Mouse (Mus musculus): ENCODE measurements around the gene Frmpd1. TPM values are rescaled to one million over a fixed set of nuclear protein-coding genes. Genes with fewer than 3 reads are reported as not detected.

Gene Frmpd1
- polyA plus RNA-seq (2017; shearing (Covaris generic)) = not detected

DNA sequence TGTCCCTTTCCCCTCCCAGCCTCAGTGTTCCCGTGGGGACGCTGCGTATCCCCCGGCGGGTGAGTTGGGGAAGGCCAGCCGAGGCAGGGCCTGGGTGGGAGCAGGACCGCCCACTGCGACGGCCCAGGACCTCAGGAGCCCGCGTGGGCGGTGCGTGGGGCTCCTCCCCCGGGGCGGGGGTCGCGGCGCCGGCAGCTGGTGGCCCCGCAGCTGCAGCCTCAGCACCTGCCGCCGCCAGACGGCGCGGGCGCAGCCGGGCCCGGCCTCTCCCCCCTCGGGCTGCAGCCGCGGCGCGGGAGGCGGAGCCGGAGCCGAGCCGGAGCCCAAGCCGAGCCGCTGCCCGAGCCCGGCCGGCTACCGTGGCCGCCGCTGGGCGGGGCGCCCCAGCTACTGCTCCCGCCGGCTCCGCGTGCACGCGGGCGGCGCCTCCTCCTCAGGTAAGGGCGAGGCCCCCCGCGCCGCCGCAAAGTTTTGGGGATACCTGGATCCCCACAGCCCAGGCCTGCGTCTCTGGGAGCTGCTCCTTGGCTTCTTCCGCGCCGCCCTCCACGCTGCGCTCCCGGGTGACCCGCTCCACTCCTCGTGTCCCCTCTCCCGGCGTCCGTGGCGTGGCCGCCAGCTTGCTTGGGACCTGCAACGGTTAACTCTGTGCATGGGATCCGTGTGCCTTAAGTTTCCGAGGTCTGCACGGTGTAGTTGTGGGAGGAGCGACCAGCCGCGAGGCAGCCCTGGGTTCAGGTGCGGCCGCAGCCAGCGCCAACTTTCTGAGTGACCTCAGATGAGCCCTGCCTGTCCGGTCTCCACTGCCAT is at the start of gene Frmpd1:
Gene Frmpd1 (plus strand): TSS at position 355 of the 810 bp plus-strand sequence.
- ATAC-seq = no peak

GRCm38 (mm10) chr4:45137636-45138035 is 47.0 kb upstream of the Frmpd1 start:
- no peak for ATAC-seq

- no peak for ATAC-seq
Measured at GRCm38 (mm10) chr4:45141835-45142234, 42.8 kb upstream of the Frmpd1 start.

GRCm38 (mm10) chr4:45142411-45142810 is 42.3 kb upstream of the Frmpd1 start:
- ATAC-seq = no peak

- no peak for ATAC-seq
Measured at GRCm38 (mm10) chr4:45143005-45143404, 41.7 kb upstream of the Frmpd1 start.

DNA sequence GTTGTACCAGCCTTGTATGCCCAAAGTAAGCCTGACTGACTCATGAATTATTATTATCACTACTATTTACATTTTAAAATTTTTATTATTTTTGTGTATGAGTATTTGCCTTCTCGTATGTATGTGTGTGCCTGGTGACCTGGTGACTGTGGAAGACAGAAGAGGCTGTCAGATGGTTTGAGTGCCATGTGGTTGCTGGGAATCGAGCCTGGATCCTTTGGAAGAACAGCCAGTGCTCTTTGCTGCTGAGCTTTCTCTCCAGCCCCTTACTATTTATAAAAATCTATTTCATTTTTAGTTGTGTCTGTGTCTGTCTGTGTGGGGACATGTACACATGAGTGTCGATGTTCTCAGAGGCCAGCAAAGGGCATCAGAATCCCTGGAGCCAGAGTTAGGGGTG is 28.2 kb upstream of the Frmpd1 start:
- ATAC-seq = no peak

GRCm38 (mm10) chr4:45158608-45159007 is 26.1 kb upstream of the Frmpd1 start:
- ATAC-seq = no peak

- ATAC-seq = no peak
Measured at GRCm38 (mm10) chr4:45160773-45161172, 23.9 kb upstream of the Frmpd1 start.

DNA sequence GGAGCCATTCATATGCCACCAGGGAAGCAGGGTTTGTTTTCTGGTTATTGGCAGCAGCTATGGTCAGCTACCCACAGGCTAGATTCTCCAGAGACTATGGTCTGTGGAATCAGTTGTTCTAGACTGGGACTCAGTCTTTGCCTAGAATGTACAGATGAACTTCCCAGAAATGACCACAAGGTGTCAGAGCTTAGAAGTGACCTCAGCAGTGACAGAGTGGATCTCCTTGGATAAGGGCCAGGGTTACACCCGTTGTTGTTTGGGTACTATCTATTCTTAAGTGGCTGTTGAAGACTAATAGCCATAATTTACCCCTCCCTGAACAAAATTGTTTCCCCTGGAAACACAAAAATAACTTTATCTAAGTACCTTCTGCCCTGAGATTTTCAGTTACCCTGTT is 21.0 kb upstream of the Frmpd1 start:
- no peak for ATAC-seq

GRCm38 (mm10) chr4:45165477-45165876 is 19.2 kb upstream of the Frmpd1 start:
- no peak for ATAC-seq

- ATAC-seq = no peak
Measured at GRCm38 (mm10) chr4:45165955-45166354, 18.7 kb upstream of the Frmpd1 start.

DNA sequence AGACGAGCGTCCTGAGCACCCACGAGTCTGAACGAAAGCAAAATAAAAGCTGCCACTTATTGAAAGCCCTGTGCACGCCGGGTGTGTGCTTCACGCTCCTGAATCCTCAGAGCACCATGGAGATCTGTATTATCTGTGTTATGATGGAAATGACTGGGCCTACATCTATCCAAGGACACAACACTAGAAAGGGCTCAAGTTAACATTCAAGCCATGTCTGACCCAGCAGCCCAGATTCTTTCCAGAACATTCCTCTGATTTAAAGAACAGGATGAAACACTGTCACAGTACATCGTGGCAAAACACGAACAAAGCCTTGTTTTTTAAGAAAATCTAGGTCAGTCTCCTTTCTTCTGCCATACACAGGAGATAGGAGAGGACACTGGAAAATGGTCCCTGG is 13.3 kb upstream of the Frmpd1 start:
- ATAC-seq = no peak

DNA sequence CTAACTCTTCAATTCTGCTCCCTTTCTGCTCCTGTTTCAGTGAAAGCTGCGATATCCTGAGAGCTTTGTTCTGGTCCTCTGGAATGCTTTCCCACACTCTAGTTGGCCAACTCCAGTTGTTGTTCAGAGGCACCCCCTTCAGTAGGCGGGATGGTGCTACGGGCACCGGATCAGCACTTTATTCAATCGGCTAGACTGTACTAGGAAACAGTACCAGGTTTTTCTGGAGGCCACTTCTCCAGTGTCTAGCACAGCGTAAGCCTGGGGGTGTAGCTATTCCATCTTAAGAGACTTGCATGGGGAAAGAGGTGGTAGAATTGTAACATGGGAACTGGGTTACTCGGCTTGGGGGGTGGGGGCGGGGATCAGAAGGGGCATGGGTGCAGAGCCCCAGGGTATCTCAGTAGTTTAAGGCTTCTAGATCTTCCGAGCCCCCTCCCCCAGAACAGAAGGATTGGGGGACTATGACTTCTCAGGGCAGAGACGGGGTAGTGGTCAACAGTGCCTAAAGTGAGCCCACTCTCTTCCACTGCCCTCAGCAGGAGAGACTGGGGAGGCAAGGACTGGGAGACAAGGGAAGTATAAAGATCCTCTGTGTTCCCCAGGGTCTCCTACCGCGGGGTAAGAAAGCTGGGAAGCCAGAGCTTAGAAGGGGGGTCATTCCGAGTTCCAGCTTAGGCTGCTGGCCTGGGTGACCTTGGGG is 706 bp upstream of the Frmpd1 start:
- no peak for ATAC-seq

- no peak for ATAC-seq
Measured at GRCm38 (mm10) chr4:45185331-45185669, 625 bp downstream of the Frmpd1 start.

GRCm38 (mm10) chr4:45198296-45198695 is 13.6 kb downstream of the Frmpd1 start:
- ATAC-seq = no peak

DNA sequence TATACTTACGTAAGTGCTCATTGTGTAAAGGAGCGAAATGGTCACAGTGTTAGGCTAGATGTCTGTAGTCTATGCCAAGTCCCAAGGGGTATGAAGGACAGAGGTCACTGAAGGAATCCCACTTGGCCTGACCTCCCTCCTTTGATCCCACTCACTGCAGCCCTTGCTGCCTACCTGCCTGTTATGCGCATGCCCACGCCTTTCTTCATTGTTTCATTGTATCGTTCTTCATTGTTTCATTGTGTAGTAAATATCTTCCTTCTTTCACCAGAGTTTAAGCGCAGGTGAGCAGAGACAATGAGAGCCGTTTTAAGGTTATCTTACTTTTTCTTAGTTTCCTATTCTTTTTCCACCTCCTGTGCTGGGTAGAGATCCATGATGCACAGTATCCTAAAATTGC is 18.6 kb downstream of the Frmpd1 start:
- no peak for ATAC-seq

DNA sequence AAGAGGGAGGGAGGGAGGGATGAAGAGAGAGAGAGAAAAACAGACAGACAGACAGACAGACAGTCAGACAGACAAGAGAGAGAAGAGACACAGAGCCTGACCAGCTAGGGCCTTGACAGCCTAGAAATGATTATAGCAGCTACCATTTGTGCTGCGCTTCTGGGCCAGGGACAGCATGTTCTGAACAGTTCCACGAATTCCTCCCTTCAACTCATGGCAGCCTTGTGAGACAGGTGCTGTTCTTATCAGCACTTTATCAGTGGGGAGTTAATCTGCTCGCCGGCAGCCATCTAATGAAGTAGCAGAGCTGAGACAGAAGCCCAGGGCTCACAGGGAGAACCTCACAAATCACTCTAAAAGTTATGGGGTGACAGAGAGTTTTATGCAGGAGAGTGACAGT is 22.8 kb downstream of the Frmpd1 start:
- ATAC-seq = no peak

- no peak for ATAC-seq
Measured at GRCm38 (mm10) chr4:45208832-45209363, 24.2 kb downstream of the Frmpd1 start.

DNA sequence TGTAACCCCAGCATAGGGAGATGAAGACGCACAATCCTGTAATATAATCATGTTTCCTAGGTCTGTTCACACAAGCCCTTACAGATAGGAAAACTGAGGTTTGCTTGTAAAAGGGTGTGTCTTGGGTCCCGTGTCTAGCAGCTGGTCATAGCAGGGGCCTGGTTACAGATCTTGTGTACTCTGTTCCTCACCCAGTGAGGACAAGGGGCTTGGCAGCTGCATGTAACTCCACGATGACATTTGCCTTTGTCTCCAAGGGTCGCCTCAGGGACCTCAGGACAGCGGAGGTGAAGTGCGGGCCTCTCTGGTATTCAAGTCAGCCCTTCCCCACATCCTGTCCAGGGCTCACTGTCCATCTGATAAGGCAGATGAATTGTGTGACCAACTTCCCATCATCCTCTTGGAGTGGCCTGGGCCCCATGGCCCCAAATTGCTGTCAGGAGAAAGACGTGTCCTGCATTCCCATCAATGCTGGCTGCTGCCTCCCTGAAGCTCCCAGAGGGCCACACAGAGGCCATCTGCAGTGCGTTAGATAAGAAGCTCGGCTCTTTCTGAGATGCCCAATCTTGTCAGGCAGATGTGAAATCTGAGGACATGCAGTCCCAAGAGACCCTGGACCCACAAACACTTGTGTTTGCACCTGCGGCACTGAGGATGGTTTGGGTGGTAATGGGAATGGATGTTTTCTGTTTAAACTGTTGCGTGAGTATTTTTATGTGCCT is 27.8 kb downstream of the Frmpd1 start:
- ATAC-seq = no peak

GRCm38 (mm10) chr4:45219946-45220345 is 35.3 kb downstream of the Frmpd1 start:
- no peak for ATAC-seq

DNA sequence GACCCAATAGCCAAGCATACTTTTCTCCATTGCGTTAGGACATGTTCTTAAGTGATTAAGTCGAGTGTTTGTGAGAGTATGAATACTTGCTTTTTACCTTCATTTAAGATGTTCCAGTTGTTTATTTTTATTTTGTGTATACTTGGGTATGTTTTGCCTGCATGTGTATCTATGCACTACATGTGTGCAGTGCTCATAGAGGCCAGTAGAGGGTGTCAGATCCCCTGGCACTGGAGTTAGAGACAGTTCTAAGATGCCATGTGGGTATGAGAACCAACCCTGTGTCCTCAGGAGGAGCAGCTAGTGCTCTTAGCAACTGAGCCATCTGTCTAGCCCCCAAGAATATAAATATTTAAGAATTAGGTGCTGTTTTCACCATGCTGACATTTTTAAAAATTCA is 37.7 kb downstream of the Frmpd1 start:
- ATAC-seq = no peak

- ATAC-seq = no peak
Measured at GRCm38 (mm10) chr4:45230263-45230662, 45.6 kb downstream of the Frmpd1 start.

- no peak for ATAC-seq
Measured at GRCm38 (mm10) chr4:45238260-45238659, 53.6 kb downstream of the Frmpd1 start.

All from inflammation-experienced regulatory T-cells, adult 6 months (primary cell).